Mouse (Mus musculus) liver, adult 2 months (tissue): Measurements from ENCODE around the gene Gm48552.

ENCODE experiments used
- CTCF ChIP-seq: fragments of 200-500 bp; IDR thresholded peaks from 2 replicates; pipeline ENCODE4 v1.5.1; 2011; ENCODE audit warnings: low read depth, low read length, control low read depth
- POLR2A ChIP-seq: fragments of 200-500 bp; IDR thresholded peaks from 2 replicates; pipeline ENCODE4 v1.6.1; 2011; ENCODE audit warnings: low read length, control low read depth; ENCODE audit not compliant: insufficient read depth; ENCODE audit errors: extremely low read depth

DNA sequence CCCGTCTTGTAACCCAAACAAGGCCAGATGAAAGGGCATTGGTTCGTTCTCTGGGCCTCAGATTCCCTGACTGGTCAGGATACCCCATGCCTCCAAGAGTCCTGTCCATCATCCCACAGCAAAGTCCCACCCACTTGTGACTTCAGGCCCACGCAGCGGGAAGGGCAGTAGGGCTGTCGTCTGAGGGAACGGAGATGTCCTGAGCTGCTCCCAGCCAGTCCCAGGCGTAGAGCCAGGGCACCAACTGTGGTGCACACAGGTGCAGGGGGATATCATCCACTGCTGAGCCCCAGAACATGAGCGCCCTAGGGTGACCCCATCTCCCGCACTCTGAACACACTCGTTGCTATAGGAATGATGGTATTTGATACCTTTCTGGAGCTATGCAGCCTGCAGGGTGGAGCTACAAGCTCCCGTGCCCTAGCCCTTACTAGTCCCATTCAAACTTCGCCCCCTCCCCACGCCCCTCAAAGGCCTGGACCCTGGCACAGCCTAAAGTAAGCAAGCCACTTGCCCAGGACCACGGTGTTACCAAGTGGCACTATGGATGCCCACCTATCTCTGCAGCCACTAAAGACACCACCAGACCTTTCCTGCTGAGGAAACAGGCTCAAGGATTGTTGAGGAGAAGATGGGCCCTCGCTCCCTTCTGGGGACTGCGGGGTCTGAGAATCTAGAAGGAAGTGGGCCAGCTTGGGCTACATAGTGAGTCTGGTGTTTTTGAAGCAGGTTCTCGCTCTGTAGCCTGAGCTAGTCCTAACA lies 26.9 kb downstream of the Gm48552 start:
- TF ChIP-seq POLR2A (no peak), CTCF (no peak)
